Mouse (Mus musculus) kidney, postnatal 0 days (tissue): ENCODE data around the gene L3mbtl1. TPM values are rescaled to one million over a fixed set of nuclear protein-coding genes. Genes with fewer than 3 reads are reported as not detected.
A peak's percentile ranks its signal among the peaks of the same experiment; 100 is the strongest.

Source experiments
- ATAC-seq: fragments of 200-750 bp; cut with Nextera tagmentation; replicated peaks from 2 replicates; pipeline ENCODE4 v1.8.0; 2017; ENCODE audit warnings: low read depth, moderate number of reproducible peaks, moderate TSS enrichment, moderate library complexity; ENCODE audit not compliant: low FRiP score
- DNase-seq: peaks from one replicate; pipeline ENCODE4 v3.0.0-alpha.2; 2016; ENCODE audit warnings: low spot score
- H3K27ac ChIP-seq: fragments of 300-500 bp; sonication (generic); 2 replicates; pipeline ENCODE4 v1.5.1; 2014; ENCODE audit warnings: mild to moderate bottlenecking
- H3K27me3 ChIP-seq: fragments of 300-500 bp; sonication (generic); 2 replicates; pipeline ENCODE4 v1.6.1; 2014; ENCODE audit warnings: low read length, mixed read lengths; ENCODE audit not compliant: insufficient read depth
- H3K36me3 ChIP-seq: fragments of 300-500 bp; sonication (generic); 2 replicates; pipeline ENCODE4 v1.6.1; 2014; ENCODE audit warnings: low read length, mixed read lengths; ENCODE audit not compliant: insufficient read depth
- H3K4me1 ChIP-seq: fragments of 300-500 bp; sonication (generic); replicated peaks from 2 replicates; pipeline ENCODE4 v1.6.1; 2014; ENCODE audit warnings: antibody characterized with exemption, low read length, mixed read lengths; ENCODE audit not compliant: insufficient read depth
- H3K4me2 ChIP-seq: fragments of 300-500 bp; sonication (generic); 2 replicates; pipeline ENCODE4 v1.6.1; 2014; ENCODE audit warnings: mild to moderate bottlenecking, low read length, moderate library complexity, mixed read lengths
- H3K4me3 ChIP-seq: fragments of 300-500 bp; sonication (generic); replicated peaks from 2 replicates; pipeline ENCODE4 v1.5.1; 2014; ENCODE audit warnings: low read depth, low read length
- H3K9ac ChIP-seq: fragments of 300-500 bp; sonication (generic); 2 replicates; pipeline ENCODE4 v1.6.1; 2014; ENCODE audit warnings: low read depth, low read length
- H3K9me3 ChIP-seq: fragments of 300-500 bp; sonication (generic); replicated peaks from 2 replicates; pipeline ENCODE4 v1.6.1; 2016; ENCODE audit warnings: low read length, inconsistent platforms, mixed read lengths
- CTCF ChIP-seq: IDR thresholded peaks from 2 replicates; pipeline ENCODE4 v1.5.1; 2016; ENCODE audit warnings: antibody characterized with exemption, low read depth, mild to moderate bottlenecking, moderate library complexity
- WGBS: fragments of 180-500 bp; shearing (Covaris S2); extraction: QIAGEN DNeasy Blood & Tissue Kit; methylation state at CpG from one replicate; pipeline ENCODE4 v1.1.7; 2014; 5-methylcytosine and 5-hydroxymethylcytosine counted together
- polyA plus RNA-seq: library from polyadenylated mRNA; unstranded; fragments of >200 nt; fragmentation: Nextera tagmentation; extraction: Ambion mirVana; gene quantifications from 2 replicates; pipeline ENCODE4 v1.2.1, GENCODE M21; 2015

L3mbtl1 gene
- polyA plus RNA-seq, 1 experiment from 2014 or later = 0.12 TPM

GRCm38 (mm10) chr2:162935700-162936099, 7.6 kb upstream of the L3mbtl1 start:
- Histone ChIP-seq H3K9me3 (no peaks in the 10 kb centered on the region), H3K27ac (no peak overlapping the region), H3K27me3 (no peaks in the 10 kb centered on the region), H3K4me2 (no peak overlapping the region), H3K9ac (no peak overlapping the region), H3K36me3 (peaks cover 54% of the 10 kb centered on the region), H3K4me1 (0 out of 2 replicates have a peak, but pooled peaks cover 5% of the 10 kb centered on the region), H3K4me3 (no peak overlapping the region)
- DNase-seq = no peak
- no peak for ATAC-seq
- TF ChIP-seq CTCF = no peak
- 92% methylated on average over 3 of the region's 3 CpGs for WGBS

GRCm38 (mm10) chr2:162939562-162939961, 3.7 kb upstream of the L3mbtl1 start:
- no peak for ATAC-seq
- 0 out of 2 replicates have a peak, but pooled peaks cover 5% of the 10 kb centered on the region for H3K4me1 ChIP-seq
- H3K9ac ChIP-seq = no peak overlapping the region
- H3K36me3 ChIP-seq = peaks cover 40% of the 10 kb centered on the region
- 69% methylated on average over 1 of the region's 1 CpGs for WGBS
- TF ChIP-seq CTCF = no peak
- H3K27ac ChIP-seq = no peak overlapping the region
- no peak overlapping the region for H3K4me2 ChIP-seq
- no peak overlapping the region for H3K4me3 ChIP-seq
- no peaks in the 10 kb centered on the region for H3K9me3 ChIP-seq
- DNase-seq = no peak
- no peaks in the 10 kb centered on the region for H3K27me3 ChIP-seq

- no peaks in the 10 kb centered on the region for H3K27me3 ChIP-seq
- ATAC-seq (no peak), DNase-seq (no peak)
- no peaks in the 10 kb centered on the region for H3K9me3 ChIP-seq
- 6% methylated on average over 11 of the region's 11 CpGs for WGBS
- no peak overlapping the region for H3K9ac ChIP-seq
- H3K36me3 ChIP-seq = peaks cover 6% of the 10 kb centered on the region
- 0 out of 2 replicates have a peak, but pooled peaks cover 8% of the 10 kb centered on the region for H3K4me1 ChIP-seq
- H3K4me3 ChIP-seq = 0 out of 2 replicates have a peak overlapping the region, but pooled peaks have one; percentile 53
- H3K4me2 ChIP-seq = peak overlapping the region; percentile 98
- no peak for TF ChIP-seq CTCF
- H3K27ac ChIP-seq = no peak overlapping the region
Observed at GRCm38 (mm10) chr2:162943931-162944330, 659 bp downstream of the L3mbtl1 start.

- H3K36me3 ChIP-seq = no peaks in the 10 kb centered on the region
- 88% methylated on average over 5 of the region's 5 CpGs for WGBS
Observed at GRCm38 (mm10) chr2:162946964-162947363, 3.7 kb downstream of the L3mbtl1 start.

GRCm38 (mm10) chr2:162947736-162948135, 4.5 kb downstream of the L3mbtl1 start:
- 36% methylated on average over 15 of the region's 15 CpGs for WGBS
- no peak for DNase-seq

More at GRCm38 (mm10) chr2:162946964-162947363, 3.7 kb downstream of the L3mbtl1 start:
- Histone ChIP-seq H3K4me2 (no peak overlapping the region), H3K9me3 (no peaks in the 10 kb centered on the region), H3K9ac (no peak overlapping the region), H3K27ac (no peak overlapping the region), H3K4me3 (no peak overlapping the region), H3K27me3 (no peaks in the 10 kb centered on the region), H3K4me1 (0 out of 2 replicates have a peak, but pooled peaks cover 8% of the 10 kb centered on the region)
- no peak for ATAC-seq
- no peak for TF ChIP-seq CTCF
- no peak for DNase-seq

GRCm38 (mm10) chr2:162948221-162948620, 4.9 kb downstream of the L3mbtl1 start:
- DNase-seq (no peak), ATAC-seq (no peak; the same call in 1 of the 2 replicates)
- H3K4me1 ChIP-seq = 0 out of 2 replicates have a peak, but pooled peaks cover 7% of the 10 kb centered on the region

More at GRCm38 (mm10) chr2:162947736-162948135, 4.5 kb downstream of the L3mbtl1 start:
- H3K4me2 ChIP-seq = peak overlapping the region; percentile 16
- H3K36me3 ChIP-seq = no peaks in the 10 kb centered on the region
- ATAC-seq = peak; percentile 37
- no peak for TF ChIP-seq CTCF
- H3K9ac ChIP-seq = no peak overlapping the region
- no peaks in the 10 kb centered on the region for H3K9me3 ChIP-seq
- no peak overlapping the region for H3K4me3 ChIP-seq
- H3K27me3 ChIP-seq = no peaks in the 10 kb centered on the region
- no peak overlapping the region for H3K27ac ChIP-seq
- 0 out of 2 replicates have a peak, but pooled peaks cover 8% of the 10 kb centered on the region for H3K4me1 ChIP-seq

More at GRCm38 (mm10) chr2:162948221-162948620, 4.9 kb downstream of the L3mbtl1 start:
- Histone ChIP-seq H3K4me3 (no peak overlapping the region), H3K9me3 (no peaks in the 10 kb centered on the region), H3K36me3 (no peaks in the 10 kb centered on the region), H3K9ac (no peak overlapping the region), H3K4me2 (peak overlapping the region; percentile 16), H3K27ac (no peak overlapping the region), H3K27me3 (no peaks in the 10 kb centered on the region)
- no peak for TF ChIP-seq CTCF
- 68% methylated on average over 14 of the region's 14 CpGs for WGBS
